Mouse (Mus musculus) urinary bladder, adult 2 months (tissue): ENCODE results near the gene Chfr. TPM values are rescaled to one million over a fixed set of nuclear protein-coding genes. Genes with fewer than 3 reads are reported as not detected.

Source experiments
- polyA plus RNA-seq: library from polyadenylated mRNA; depleted of rRNA; stranded (reverse); fragments of >200 nt; gene quantifications from 2 replicates; pipeline ENCODE4 v1.2.3, GENCODE M21; 2012; rRNA removed

Gene Chfr
- polyA plus RNA-seq, 1 experiment = 35.9 TPM

Other genes starting within 250 kb of the Chfr start
- gene Gm15446, start 212.4 kb upstream of the Chfr start, polyA plus RNA-seq = 0.06 and 0.10 TPM in 2 replicates
- 27.3 and 36.8 TPM in 2 replicates for gene Zfp932, start 139.3 kb upstream of the Chfr start, polyA plus RNA-seq
- 4.2 and 4.4 TPM in 2 replicates for gene Gm17655, start 63.3 kb upstream of the Chfr start, polyA plus RNA-seq
- 1.0 and 1.4 TPM in 2 replicates for gene Gm35315, start 41.4 kb upstream of the Chfr start, polyA plus RNA-seq
- 0.09 and 0.10 TPM in 2 replicates for gene Plcxd1, start 35.9 kb upstream of the Chfr start, polyA plus RNA-seq
- gene Gtpbp6, start 27.6 kb upstream of the Chfr start, polyA plus RNA-seq = 56.4 and 77.5 TPM in 2 replicates
- gene Zfp605, start 25.8 kb upstream of the Chfr start, polyA plus RNA-seq = 2.7 and 3.7 TPM in 2 replicates
- 16.8 and 19.3 TPM in 2 replicates for gene Golga3, start 40.9 kb downstream of the Chfr start, polyA plus RNA-seq
- 24.6 and 30.4 TPM in 2 replicates for gene Ankle2, start 95.2 kb downstream of the Chfr start, polyA plus RNA-seq
- gene Pgam5, start 134.1 kb downstream of the Chfr start, polyA plus RNA-seq = 19.1 and 21.5 TPM in 2 replicates
- 5.1 and 5.6 TPM in 2 replicates for gene Pxmp2, start 150.3 kb downstream of the Chfr start, polyA plus RNA-seq
- 2.2 and 2.3 TPM in 2 replicates for gene Pole, start 150.5 kb downstream of the Chfr start, polyA plus RNA-seq
- 1.7 and 1.8 TPM in 2 replicates for gene P2rx2, start 207.4 kb downstream of the Chfr start, polyA plus RNA-seq
- not detected in 2 replicates for gene Lrcol1, start 208.9 kb downstream of the Chfr start, polyA plus RNA-seq